Mouse (Mus musculus) layer of hippocampus, postnatal 25 days (tissue): ENCODE measurements around the gene Prkaa1. TPM values are rescaled to one million over a fixed set of nuclear protein-coding genes. Genes with fewer than 3 reads are reported as not detected.
"Not testable (repeated sequence)": the region's sequence is repeated elsewhere in the genome, so short reads cannot be mapped to it uniquely, and the experiment has no call there.

ENCODE experiments used
- DNase-seq, 2 experiments: peaks; one replicate each; pipeline ENCODE4 v3.0.0; 2022; ENCODE audit warnings: mixed read lengths in 2 of 2, low spot score in 1 of 2; ENCODE audit errors: extremely low spot score in 1 of 2
- total RNA-seq, 2 experiments: library from RNA; stranded (reverse); gene quantifications; 2 replicates each; pipeline ENCODE4 v1.2.3; 2021

The Prkaa1 gene
- total RNA-seq, 2 experiments from 2014 or later = 21.9 to 23.3 TPM

- no peak for DNase-seq
Observed at GRCm38 (mm10) chr15:5156355-5156754, 12.7 kb downstream of the Prkaa1 start.

- DNase-seq = no peak
Observed at GRCm38 (mm10) chr15:5157386-5157785, 13.7 kb downstream of the Prkaa1 start.

GRCm38 (mm10) chr15:5158827-5159226, 15.2 kb downstream of the Prkaa1 start:
- DNase-seq = no peak

GRCm38 (mm10) chr15:5165121-5165773, 21.6 kb downstream of the Prkaa1 start:
- DNase-seq = no peak

GRCm38 (mm10) chr15:5173217-5173820, 29.7 kb downstream of the Prkaa1 start:
- no peak for DNase-seq

- no peak for DNase-seq
Observed at GRCm38 (mm10) chr15:5184668-5185330, 41.1 kb downstream of the Prkaa1 start.

GRCm38 (mm10) chr15:5185366-5186292, 42.0 kb downstream of the Prkaa1 start, which contains the start of gene Ttc33:
TSS of gene Ttc33 (plus strand) at chr15:5185525.
- DNase-seq = peak; percentile 69 to 71

- DNase-seq = no peak
Observed at GRCm38 (mm10) chr15:5186293-5186675, 42.6 kb downstream of the Prkaa1 start.

- no peak for DNase-seq
Observed at GRCm38 (mm10) chr15:5187116-5187515, 43.5 kb downstream of the Prkaa1 start.

GRCm38 (mm10) chr15:5188029-5188428, 44.4 kb downstream of the Prkaa1 start:
- DNase-seq = no peak

- no peak for DNase-seq
Observed at GRCm38 (mm10) chr15:5189504-5190093, 45.9 kb downstream of the Prkaa1 start.

- no peak for DNase-seq
Observed at GRCm38 (mm10) chr15:5193833-5194232, 50.2 kb downstream of the Prkaa1 start.

GRCm38 (mm10) chr15:5194446-5194845, 50.8 kb downstream of the Prkaa1 start:
- no peak for DNase-seq

GRCm38 (mm10) chr15:5194931-5195330, 51.3 kb downstream of the Prkaa1 start:
- no peak for DNase-seq

- no peak for DNase-seq
Observed at GRCm38 (mm10) chr15:5195987-5196514, 52.4 kb downstream of the Prkaa1 start.

- DNase-seq = no peak
Observed at GRCm38 (mm10) chr15:5196691-5197090, 53.0 kb downstream of the Prkaa1 start.

- DNase-seq = no peak
Observed at GRCm38 (mm10) chr15:5205222-5205621, 61.6 kb downstream of the Prkaa1 start.

GRCm38 (mm10) chr15:5209116-5209515, 65.5 kb downstream of the Prkaa1 start:
- no peak for DNase-seq

GRCm38 (mm10) chr15:5220491-5220890, 76.8 kb downstream of the Prkaa1 start:
- no peak for DNase-seq

- DNase-seq = not testable (repeated sequence)
Observed at GRCm38 (mm10) chr15:5230746-5231145, 87.1 kb downstream of the Prkaa1 start.
